Mouse (Mus musculus): ENCODE results near the gene Dyrk1a.

Gene Dyrk1a

GRCm38 (mm10) chr16:94559282-94559681 lies 10.5 kb upstream of the Dyrk1a start:
- in situ Hi-C loops (cut with MseI, MboI): no loop called here

- in situ Hi-C loops (cut with MseI, MboI): no loop called here
These were observed 10.0 kb upstream of the Dyrk1a start for GRCm38 (mm10) chr16:94559782-94560181.

GRCm38 (mm10) chr16:94560618-94561017 lies 9.2 kb upstream of the Dyrk1a start:
- in situ Hi-C loops (cut with MseI, MboI): no loop called here

- in situ Hi-C loops (cut with MseI, MboI): no loop called here
These were observed 3.7 kb upstream of the Dyrk1a start for GRCm38 (mm10) chr16:94566124-94566523.

- in situ Hi-C loops (cut with MseI, MboI): no loop called here
These were observed 2.8 kb upstream of the Dyrk1a start for GRCm38 (mm10) chr16:94566834-94567585.

GRCm38 (mm10) chr16:94567751-94568150 lies 2.1 kb upstream of the Dyrk1a start:
- in situ Hi-C loops (cut with MseI, MboI): no loop called here

GRCm38 (mm10) chr16:94568335-94569228 lies 1.2 kb upstream of the Dyrk1a start:
- in situ Hi-C loops (cut with MseI, MboI): no loop called here

GRCm38 (mm10) chr16:94570361-94571041 lies 691 bp downstream of the Dyrk1a start:
- in situ Hi-C loops (cut with MseI, MboI): no loop called here

GRCm38 (mm10) chr16:94571111-94571993 lies 1.5 kb downstream of the Dyrk1a start:
- in situ Hi-C loops (cut with MseI, MboI): no loop called here

GRCm38 (mm10) chr16:94572422-94572821 lies 2.6 kb downstream of the Dyrk1a start:
- in situ Hi-C loops (cut with MseI, MboI): no loop called here

- in situ Hi-C loops (cut with MseI, MboI): no loop called here
These were observed 4.4 kb downstream of the Dyrk1a start for GRCm38 (mm10) chr16:94574025-94574717.

GRCm38 (mm10) chr16:94574718-94575094 lies 4.9 kb downstream of the Dyrk1a start:
- in situ Hi-C loops (cut with MseI, MboI): no loop called here

- in situ Hi-C loops (cut with MseI, MboI): no loop called here
These were observed 5.9 kb downstream of the Dyrk1a start for GRCm38 (mm10) chr16:94575757-94576156.

GRCm38 (mm10) chr16:94579348-94579747 lies 9.5 kb downstream of the Dyrk1a start:
- in situ Hi-C loops (cut with MseI, MboI): no loop called here

- in situ Hi-C loops (cut with MseI, MboI): no loop called here
These were observed 11.1 kb downstream of the Dyrk1a start for GRCm38 (mm10) chr16:94580844-94581405.

GRCm38 (mm10) chr16:94586349-94586990 lies 16.7 kb downstream of the Dyrk1a start:
- in situ Hi-C loops (cut with MseI, MboI): no loop called here

- in situ Hi-C loops (cut with MseI, MboI): no loop called here
These were observed 17.7 kb downstream of the Dyrk1a start for GRCm38 (mm10) chr16:94587461-94587860.

GRCm38 (mm10) chr16:94588171-94588570 lies 18.4 kb downstream of the Dyrk1a start:
- in situ Hi-C loops (cut with MseI, MboI): no loop called here

GRCm38 (mm10) chr16:94588974-94589373 lies 19.2 kb downstream of the Dyrk1a start:
- in situ Hi-C loops (cut with MseI, MboI): no loop called here

GRCm38 (mm10) chr16:94589648-94590047 lies 19.8 kb downstream of the Dyrk1a start:
- in situ Hi-C loops (cut with MseI, MboI): no loop called here
